Mouse (Mus musculus): Measurements from ENCODE around the gene Plcd3. TPM values are rescaled to one million over a fixed set of nuclear protein-coding genes. Genes with fewer than 3 reads are reported as not detected.

Gene Plcd3
- 0.69 and 0.86 TPM in 2 replicates for polyA plus RNA-seq (2014; fragmentation: Nextera tagmentation; extraction: Ambion mirVana)

DNA sequence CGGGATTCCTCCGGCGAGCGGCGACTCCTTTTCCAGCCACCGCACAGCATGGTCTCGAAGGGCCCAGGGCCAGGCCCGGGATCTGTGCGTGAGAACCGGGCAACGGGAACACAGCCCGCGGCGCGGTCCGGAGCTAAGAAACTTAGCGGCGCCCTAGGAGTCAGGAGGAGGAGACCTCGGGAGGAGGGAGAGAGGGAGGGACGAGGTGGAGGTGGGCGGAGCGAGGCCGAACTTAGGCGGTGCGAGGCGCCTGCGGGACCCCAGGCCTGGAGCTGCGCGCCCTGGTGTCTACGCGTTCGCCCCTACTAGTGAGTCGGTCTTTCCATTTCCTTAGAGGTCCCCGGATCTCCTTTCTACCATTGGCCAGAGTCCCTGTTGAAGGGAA is at the start of gene Plcd3, which contains the start of gene Acbd4:
Gene Plcd3, minus strand, starts transcription at position 178 of the 385 bp plus-strand sequence.
Gene Acbd4, plus strand, starts transcription at position 202 of the 385 bp plus-strand sequence.
- peaks cover 31% of the 10 kb centered on the region for H3K27me3 ChIP-seq (ENCODE audit: control insufficient read depth, insufficient read depth, low read length)
- no peak within 1 kb of the TSS for H3K27ac ChIP-seq (ENCODE audit: low read depth, low read length)
- DNase-seq (ENCODE audit: low spot score) = peak; percentile 79

DNA sequence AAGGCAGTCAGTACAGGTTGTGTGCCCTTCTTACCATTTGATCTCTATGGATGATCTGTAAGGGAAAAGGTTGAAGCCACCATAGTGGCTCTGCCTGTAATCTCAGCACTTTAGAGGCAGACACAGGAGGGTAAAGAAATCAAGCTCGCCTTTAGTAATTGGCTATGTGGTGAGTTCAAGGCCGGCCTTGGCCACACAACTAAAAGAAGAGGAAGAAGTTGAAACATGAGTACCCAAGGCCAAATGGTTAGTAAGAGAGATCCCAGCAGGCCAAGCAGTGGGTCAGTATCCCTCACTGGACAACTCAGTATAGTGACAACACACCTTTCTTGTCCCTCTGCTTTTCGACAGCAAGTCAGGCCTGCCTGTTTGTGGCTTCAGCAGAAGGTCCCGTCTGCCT is 48.3 kb upstream of the Plcd3 start:
- ATAC-seq (replicated peaks; ENCODE audit: low FRiP score) (no peak), DNase-seq (ENCODE audit: low spot score) (peak; percentile 36)
- no peak overlapping the region for H3K27ac ChIP-seq (ENCODE audit: low read depth, low read length)
- WGBS = 89% methylated on average over 4 of the region's 4 CpGs
- 0 out of 2 replicates have a peak, but pooled peaks cover 2% of the 10 kb centered on the region for H3K4me1 ChIP-seq (replicated peaks; ENCODE audit: control insufficient read depth, insufficient read depth, low read length)
- no peak overlapping the region for H3K4me2 ChIP-seq (ENCODE audit: low read depth, low read length, severe bottlenecking)
- H3K9ac ChIP-seq (ENCODE audit: low read length) = no peak overlapping the region
- H3K36me3 ChIP-seq (ENCODE audit: control insufficient read depth, insufficient read depth, low read length) = no peaks in the 10 kb centered on the region
- H3K4me3 ChIP-seq (ENCODE audit: low read depth, low read length) = no peak overlapping the region
- H3K27me3 ChIP-seq (ENCODE audit: control insufficient read depth, insufficient read depth, low read length) = no peaks in the 10 kb centered on the region
- H3K9me3 ChIP-seq (ENCODE audit: control insufficient read depth, low read length) = no peaks in the 10 kb centered on the region

More for the DNA sequence above, at the start of gene Plcd3, which contains the start of gene Acbd4:
- H3K4me3 ChIP-seq (ENCODE audit: low read depth, low read length) = peak within 1 kb of the TSS; percentile 42
- H3K36me3 ChIP-seq (ENCODE audit: control insufficient read depth, insufficient read depth, low read length) = no peaks in the 10 kb centered on the region
- WGBS = under 1% methylated on average over 34 of the region's 34 CpGs
- H3K4me2 ChIP-seq (ENCODE audit: low read depth, low read length, severe bottlenecking) = peak within 1 kb of the TSS; percentile 85
- peaks cover 16% of the 10 kb centered on the region for H3K4me1 ChIP-seq (replicated peaks; ENCODE audit: control insufficient read depth, insufficient read depth, low read length)
- no peaks in the 10 kb centered on the region for H3K9me3 ChIP-seq (ENCODE audit: control insufficient read depth, low read length)
- peak within 1 kb of the TSS; percentile 51 for H3K9ac ChIP-seq (ENCODE audit: low read length)
- peak; percentile 26; the same call in 1 of the 2 replicates for ATAC-seq (replicated peaks; ENCODE audit: low FRiP score)

GRCm38 (mm10) chr11:103147766-103148165 is 46.3 kb upstream of the Plcd3 start:
- DNase-seq (ENCODE audit: low spot score) (no peak), ATAC-seq (replicated peaks; ENCODE audit: low FRiP score) (no peak)
- no peak overlapping the region for H3K4me3 ChIP-seq (ENCODE audit: low read depth, low read length)
- H3K36me3 ChIP-seq (ENCODE audit: control insufficient read depth, insufficient read depth, low read length) = no peaks in the 10 kb centered on the region
- WGBS = 66% methylated on average over 4 of the region's 4 CpGs
- no peaks in the 10 kb centered on the region for H3K27me3 ChIP-seq (ENCODE audit: control insufficient read depth, insufficient read depth, low read length)
- no peak overlapping the region for H3K9ac ChIP-seq (ENCODE audit: low read length)
- H3K4me1 ChIP-seq (replicated peaks; ENCODE audit: control insufficient read depth, insufficient read depth, low read length) = peaks cover 2% of the 10 kb centered on the region; the same call in 1 of the 2 replicates
- no peak overlapping the region for H3K4me2 ChIP-seq (ENCODE audit: low read depth, low read length, severe bottlenecking)
- H3K9me3 ChIP-seq (ENCODE audit: control insufficient read depth, low read length) = no peaks in the 10 kb centered on the region
- no peak overlapping the region for H3K27ac ChIP-seq (ENCODE audit: low read depth, low read length)

DNA sequence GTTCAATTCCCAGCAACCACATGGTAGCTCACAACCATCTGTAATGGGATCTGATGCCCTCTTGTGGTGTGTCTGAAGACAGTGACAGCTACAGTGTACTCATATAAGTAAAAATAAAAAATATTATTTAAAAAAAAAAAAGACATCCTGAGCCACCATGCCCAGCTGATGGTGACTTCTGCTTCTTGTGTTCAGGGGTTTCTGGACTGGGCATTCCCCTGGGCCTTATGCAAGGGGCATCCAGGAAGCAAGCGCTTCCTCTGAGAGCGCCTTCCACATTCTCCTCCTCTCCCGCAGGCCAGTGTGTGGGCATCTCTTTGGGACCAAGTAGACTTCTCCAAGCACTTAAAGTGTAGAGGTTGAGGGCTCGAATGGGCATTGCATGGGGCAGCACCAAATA is 44.9 kb upstream of the Plcd3 start:
- WGBS = 84% methylated on average over 4 of the region's 4 CpGs
- no peak for DNase-seq (ENCODE audit: low spot score)
- no peak for ATAC-seq (replicated peaks; ENCODE audit: low FRiP score)
- H3K27ac ChIP-seq (ENCODE audit: low read depth, low read length) = no peak overlapping the region
- H3K4me2 ChIP-seq (ENCODE audit: low read depth, low read length, severe bottlenecking) = no peak overlapping the region
- no peak overlapping the region for H3K4me3 ChIP-seq (ENCODE audit: low read depth, low read length)
- H3K27me3 ChIP-seq (ENCODE audit: control insufficient read depth, insufficient read depth, low read length) = no peaks in the 10 kb centered on the region
- H3K36me3 ChIP-seq (ENCODE audit: control insufficient read depth, insufficient read depth, low read length) = no peaks in the 10 kb centered on the region
- H3K9ac ChIP-seq (ENCODE audit: low read length) = no peak overlapping the region
- peaks cover 6% of the 10 kb centered on the region; the same call in 1 of the 2 replicates for H3K4me1 ChIP-seq (replicated peaks; ENCODE audit: control insufficient read depth, insufficient read depth, low read length)
- no peaks in the 10 kb centered on the region for H3K9me3 ChIP-seq (ENCODE audit: control insufficient read depth, low read length)

- no peak overlapping the region for H3K4me2 ChIP-seq (ENCODE audit: low read depth, low read length, severe bottlenecking)
- WGBS = 48% methylated on average over 12 of the region's 12 CpGs
- H3K4me1 ChIP-seq (replicated peaks; ENCODE audit: control insufficient read depth, insufficient read depth, low read length) = peaks cover 6% of the 10 kb centered on the region; the same call in 1 of the 2 replicates
- no peaks in the 10 kb centered on the region; the same call in 1 of the 2 replicates for H3K36me3 ChIP-seq (ENCODE audit: control insufficient read depth, insufficient read depth, low read length)
- H3K9ac ChIP-seq (ENCODE audit: low read length) = no peak overlapping the region
- DNase-seq (ENCODE audit: low spot score) (no peak), ATAC-seq (replicated peaks; ENCODE audit: low FRiP score) (no peak)
- no peak overlapping the region for H3K4me3 ChIP-seq (ENCODE audit: low read depth, low read length)
- H3K9me3 ChIP-seq (ENCODE audit: control insufficient read depth, low read length) = no peaks in the 10 kb centered on the region
- H3K27ac ChIP-seq (ENCODE audit: low read depth, low read length) = no peak overlapping the region
- H3K27me3 ChIP-seq (ENCODE audit: control insufficient read depth, insufficient read depth, low read length) = no peaks in the 10 kb centered on the region
These were observed 43.1 kb upstream of the Plcd3 start for GRCm38 (mm10) chr11:103144309-103145285.

DNA sequence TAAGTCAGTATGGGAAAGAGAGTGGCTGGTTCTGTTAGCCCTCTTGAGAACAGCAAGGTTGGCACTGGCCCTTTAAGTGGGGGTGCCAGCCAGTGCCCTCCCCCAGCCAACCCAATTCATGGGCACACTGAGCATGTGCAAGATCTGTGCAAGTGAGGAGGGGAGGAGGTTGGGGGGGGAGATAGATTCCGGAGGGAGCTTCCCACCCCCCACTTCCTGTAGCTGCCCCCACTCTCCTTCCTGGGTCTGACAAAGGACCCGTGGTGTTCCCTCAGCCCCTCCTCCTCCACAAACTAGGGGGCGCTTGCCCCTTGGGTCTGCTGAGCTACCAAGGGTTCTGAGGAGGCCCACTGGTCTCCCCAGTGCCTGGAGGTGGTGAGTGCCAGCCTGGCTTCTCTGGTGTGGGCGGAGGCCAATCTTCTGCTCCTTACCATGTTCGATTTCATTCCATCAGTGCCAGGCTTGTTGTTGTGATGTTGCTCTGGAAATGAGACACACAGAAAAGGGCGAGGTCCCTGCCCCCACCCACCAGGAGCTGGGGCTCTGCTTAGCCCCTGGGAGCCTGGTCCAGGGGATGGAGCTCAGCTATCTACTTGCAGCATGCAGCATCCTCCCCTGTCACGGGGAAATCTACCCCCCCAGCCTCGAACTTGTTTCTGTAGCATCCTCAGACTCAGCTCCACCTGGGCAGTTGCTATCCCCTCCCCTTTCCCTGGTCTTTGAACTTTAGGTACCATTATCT is 41.2 kb upstream of the Plcd3 start:
- DNase-seq (ENCODE audit: low spot score) (no peak), ATAC-seq (replicated peaks; ENCODE audit: low FRiP score) (no peak)
- Histone ChIP-seq H3K9ac (ENCODE audit: low read length) (peak overlapping the region; percentile 44), H3K4me3 (ENCODE audit: low read depth, low read length) (0 out of 2 replicates have a peak overlapping the region, but pooled peaks have one; percentile 5), H3K9me3 (ENCODE audit: control insufficient read depth, low read length) (no peaks in the 10 kb centered on the region), H3K4me2 (ENCODE audit: low read depth, low read length, severe bottlenecking) (peak overlapping the region; percentile 34; the same call in 1 of the 2 replicates), H3K4me1 (replicated peaks; ENCODE audit: control insufficient read depth, insufficient read depth, low read length) (peaks cover 6% of the 10 kb centered on the region; the same call in 1 of the 2 replicates), H3K36me3 (ENCODE audit: control insufficient read depth, insufficient read depth, low read length) (no peaks in the 10 kb centered on the region; the same call in 1 of the 2 replicates), H3K27me3 (ENCODE audit: control insufficient read depth, insufficient read depth, low read length) (no peaks in the 10 kb centered on the region), H3K27ac (ENCODE audit: low read depth, low read length) (peak overlapping the region; percentile 31; the same call in 1 of the 2 replicates)
- WGBS = 25% methylated on average over 7 of the region's 8 CpGs

DNA sequence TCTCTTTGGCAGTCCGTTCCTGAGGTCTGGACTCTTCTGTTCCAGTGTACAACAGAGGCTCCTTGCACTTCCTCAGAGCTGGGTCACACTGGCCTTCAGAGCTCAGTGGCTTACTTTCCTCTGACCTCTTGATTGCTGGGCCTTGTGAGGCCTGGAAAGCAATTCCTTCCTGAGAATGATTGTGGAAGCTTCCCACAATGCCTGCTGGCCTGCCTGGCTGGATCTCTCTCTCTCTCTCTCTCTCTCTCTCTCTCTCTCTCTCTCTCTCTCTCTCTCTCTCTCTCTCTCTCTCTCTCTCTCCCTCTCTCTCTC is 40.4 kb upstream of the Plcd3 start:
- no peak overlapping the region for H3K4me2 ChIP-seq (ENCODE audit: low read depth, low read length, severe bottlenecking)
- WGBS = 20% methylated on average over 1 of the region's 1 CpGs

More for the DNA sequence above, 40.4 kb upstream of the Plcd3 start:
- H3K27me3 ChIP-seq (ENCODE audit: control insufficient read depth, insufficient read depth, low read length) = no peaks in the 10 kb centered on the region
- H3K9me3 ChIP-seq (ENCODE audit: control insufficient read depth, low read length) = no peaks in the 10 kb centered on the region
- no peak for DNase-seq (ENCODE audit: low spot score)
- H3K4me3 ChIP-seq (ENCODE audit: low read depth, low read length) = no peak overlapping the region
- no peak for ATAC-seq (replicated peaks; ENCODE audit: low FRiP score)
- peaks cover 6% of the 10 kb centered on the region; the same call in 1 of the 2 replicates for H3K4me1 ChIP-seq (replicated peaks; ENCODE audit: control insufficient read depth, insufficient read depth, low read length)
- H3K9ac ChIP-seq (ENCODE audit: low read length) = no peak overlapping the region; the same call in 1 of the 2 replicates
- H3K27ac ChIP-seq (ENCODE audit: low read depth, low read length) = no peak overlapping the region; the same call in 1 of the 2 replicates
- H3K36me3 ChIP-seq (ENCODE audit: control insufficient read depth, insufficient read depth, low read length) = no peaks in the 10 kb centered on the region; the same call in 1 of the 2 replicates

All from forebrain, embryonic 11.5 days (tissue).